Mouse (Mus musculus): Measurements from ENCODE around the gene 1700019A02Rik. TPM values are rescaled to one million over a fixed set of nuclear protein-coding genes. Genes with fewer than 3 reads are reported as not detected.

The 1700019A02Rik gene
- not detected in 4 replicates for total RNA-seq (2023; ENCODE audit: inconsistent age)

DNA sequence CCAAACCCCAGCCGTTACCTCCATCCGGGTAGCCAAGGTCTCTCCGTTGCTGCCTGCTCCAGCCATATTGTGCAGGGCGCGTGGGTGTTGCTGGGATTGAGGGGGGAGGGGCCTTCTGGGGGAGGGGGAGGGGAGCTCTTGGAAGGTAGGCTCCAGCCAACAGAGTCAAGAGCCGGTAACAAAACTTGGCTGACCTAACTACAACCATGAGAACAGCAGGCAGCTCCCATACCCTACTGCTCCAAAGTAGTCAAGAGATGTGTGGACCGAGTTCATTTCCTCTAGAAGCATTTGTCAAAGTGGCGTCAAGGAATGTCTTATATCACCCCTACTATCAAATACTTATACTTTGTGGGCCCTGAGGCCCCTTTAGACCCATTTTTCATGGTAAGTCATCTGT, at the start of gene 1700019A02Rik:
1700019A02Rik (minus strand) TSS at position 101 of the 400 bp plus-strand sequence.

Other genes with a start within 250 kb of the 1700019A02Rik start
- gene 1700019D03Rik, start 167.5 kb downstream of the 1700019A02Rik start, total RNA-seq (2023; ENCODE audit: inconsistent age): 1.3 to 4.2 TPM (median 2.1 TPM) in 4 replicates
- not detected in 4 replicates for gene Mstn, start 126.0 kb downstream of the 1700019A02Rik start, total RNA-seq (2023; ENCODE audit: inconsistent age)
- gene Pms1, start 109.4 kb upstream of the 1700019A02Rik start, total RNA-seq (2023; ENCODE audit: inconsistent age): 14.2 to 18.9 TPM (median 14.6 TPM) in 4 replicates
- 15.8 to 17.8 TPM (median 16.7 TPM) in 4 replicates for gene Ormdl1, start 109.5 kb upstream of the 1700019A02Rik start, total RNA-seq (2023; ENCODE audit: inconsistent age)
- gene Gm28778, start 109.5 kb upstream of the 1700019A02Rik start, total RNA-seq (2023; ENCODE audit: inconsistent age): 2.0 to 3.1 TPM (median 2.7 TPM) in 3 of 4 replicates, not detected in the other
- 9.7 to 15.0 TPM (median 12.1 TPM) in 4 replicates for gene Osgepl1, start 126.0 kb upstream of the 1700019A02Rik start, total RNA-seq (2023; ENCODE audit: inconsistent age)
- gene Asdurf, start 165.0 kb upstream of the 1700019A02Rik start, total RNA-seq (2023; ENCODE audit: inconsistent age): not detected in 4 replicates
- not detected in 4 replicates for gene Gm28551, start 165.0 kb upstream of the 1700019A02Rik start, total RNA-seq (2023; ENCODE audit: inconsistent age)
- 51.6 to 60.3 TPM (median 58.8 TPM) in 4 replicates for gene Asnsd1, start 165.1 kb upstream of the 1700019A02Rik start, total RNA-seq (2023; ENCODE audit: inconsistent age)

Data from B cell, adult (primary cell).